Mouse (Mus musculus) hindlimb bud, embryonic 11.5 days (tissue): ENCODE results near the gene Olfr135.

Experiments
- DNase-seq: peaks from one replicate; pipeline ENCODE4 v3.0.0-alpha.2; 2012; ENCODE audit warnings: low read depth, low spot score; ENCODE audit errors: extremely low spot score

Olfr135 gene

DNA sequence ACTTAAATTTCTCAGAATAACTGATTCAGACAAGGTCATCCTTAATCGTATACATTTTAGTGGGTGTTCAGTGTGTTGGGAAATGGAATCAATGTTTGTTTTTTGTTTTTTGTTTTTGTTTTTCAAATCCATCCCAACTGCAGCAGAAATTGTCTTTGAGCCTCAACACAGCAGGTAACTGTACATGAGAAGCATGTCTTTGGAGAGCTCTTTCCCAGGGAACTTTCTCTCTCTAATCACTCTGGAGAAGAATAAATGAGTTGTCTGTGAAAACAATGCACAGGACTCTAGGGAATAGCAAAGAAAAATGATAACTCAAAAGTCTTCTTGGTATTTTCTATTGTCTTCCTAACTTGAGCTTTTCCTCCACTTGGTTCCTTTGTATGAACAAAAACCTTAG lies at the start of gene Olfr135:
Gene Olfr135, plus strand, starts transcription at position 301 of the 400 bp plus-strand sequence.
- no peak for DNase-seq

DNA sequence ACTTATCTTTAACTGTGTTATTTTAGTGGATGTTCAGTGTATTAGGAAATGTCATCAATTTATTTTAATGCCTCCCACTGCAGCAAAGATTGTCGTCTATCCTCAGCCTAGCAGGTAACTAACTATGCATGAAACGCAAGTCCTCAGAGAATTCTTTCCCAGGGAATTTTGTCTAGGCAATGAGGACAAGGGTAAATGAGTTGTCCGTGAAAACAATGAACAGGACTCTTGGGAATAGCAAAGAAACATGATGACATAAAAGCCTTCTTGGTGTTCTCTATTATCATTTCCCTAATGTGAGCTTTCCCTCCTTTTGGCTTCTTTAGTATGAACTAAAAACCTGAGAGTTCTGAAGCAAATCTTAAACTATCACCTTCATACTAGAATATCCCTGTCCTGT lies 33.0 kb upstream of the Olfr135 start, which contains the start of gene Olfr134:
Gene Olfr134, plus strand, starts transcription at position 301 of the 400 bp plus-strand sequence.
- no peak for DNase-seq
